Mouse (Mus musculus): ENCODE measurements around the gene Elac2.

- no peak for TF ChIP-seq CTCF (IDR thresholded peaks at IDR 0.05; ENCODE audit: insufficient read depth, low read depth, low read length)
- TF ChIP-seq POLR2A (IDR thresholded peaks at IDR 0.05; ENCODE audit: insufficient read depth, low read depth, low read length), result no peak
Observed at GRCm38 (mm10) chr11:65028049-65028448, 49.2 kb downstream of the Elac2 start.
